Mouse (Mus musculus) thymus, adult 18-20 months (tissue): ENCODE results near the gene Camkmt.

ENCODE experiments used
- DNase-seq, 2 experiments: peaks; one replicate each; pipeline ENCODE4 v3.0.0; 2022; ENCODE audit warnings: mixed read lengths in 2 of 2

The Camkmt gene

DNA sequence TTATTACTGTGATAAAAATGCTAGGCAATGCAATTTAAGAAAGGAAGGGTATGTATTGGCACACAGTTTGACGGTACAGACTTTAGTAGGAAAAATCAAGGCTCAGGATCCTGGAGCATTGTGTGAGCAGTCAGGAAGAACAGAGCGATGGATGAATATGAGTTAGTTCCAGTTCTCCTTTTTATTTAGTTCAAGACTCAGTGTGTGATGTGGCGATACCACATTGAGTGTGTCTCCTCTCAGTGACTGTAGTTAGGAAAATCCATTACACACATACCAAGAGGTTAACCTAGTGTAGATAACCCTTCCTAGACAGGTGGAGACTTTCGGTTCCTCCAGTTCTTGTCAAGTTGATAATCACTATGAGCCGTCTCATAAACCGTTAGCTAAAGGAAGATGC, 1.4 kb downstream of the Camkmt start:
- no peak for DNase-seq

DNA sequence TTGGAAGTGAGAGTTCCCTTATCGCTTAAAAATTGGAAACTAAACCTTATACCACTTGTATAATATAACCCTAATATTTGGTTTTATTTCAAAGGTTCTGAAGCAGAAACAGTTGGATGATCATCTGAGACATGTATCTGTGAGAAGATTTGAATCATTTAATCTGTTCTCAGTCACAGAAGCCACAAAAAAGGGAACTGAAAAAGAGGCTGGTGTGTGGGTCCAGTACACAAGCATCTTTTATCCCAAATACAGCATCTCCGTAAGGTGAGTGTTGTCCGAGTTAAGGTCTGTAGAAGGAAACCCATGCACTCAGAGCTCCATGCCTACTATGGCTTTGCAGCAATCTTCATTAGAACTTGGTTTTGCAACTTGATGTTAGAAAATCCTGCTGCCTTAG, 6.0 kb downstream of the Camkmt start:
- no peak for DNase-seq

GRCm38 (mm10) chr17:85098677-85099323, 8.4 kb downstream of the Camkmt start:
- no peak for DNase-seq

DNA sequence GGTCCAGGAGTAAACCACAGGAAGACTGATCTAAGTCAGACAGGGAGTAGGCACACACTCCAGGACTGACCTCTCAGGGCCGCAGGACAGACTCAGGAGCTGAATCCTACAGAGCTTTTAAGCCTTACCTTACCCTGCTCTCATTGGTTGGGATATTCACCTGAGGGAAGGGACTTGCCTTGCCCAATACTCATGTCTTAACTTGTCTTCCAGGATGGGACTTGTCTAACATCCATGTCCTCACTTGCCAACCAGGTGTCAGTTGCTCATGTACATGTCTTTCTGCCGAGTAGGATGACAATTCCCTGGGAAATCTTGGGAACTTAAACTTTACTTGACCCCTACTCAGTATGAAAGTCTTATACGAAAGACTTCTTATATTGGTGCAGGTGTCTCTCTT, 9.9 kb downstream of the Camkmt start:
- DNase-seq, result no peak

GRCm38 (mm10) chr17:85101751-85102150, 11.4 kb downstream of the Camkmt start:
- DNase-seq, result no peak

GRCm38 (mm10) chr17:85103310-85103709, 13.0 kb downstream of the Camkmt start:
- no peak for DNase-seq

- no peak for DNase-seq
Measured at GRCm38 (mm10) chr17:85110640-85111039, 20.3 kb downstream of the Camkmt start.

DNA sequence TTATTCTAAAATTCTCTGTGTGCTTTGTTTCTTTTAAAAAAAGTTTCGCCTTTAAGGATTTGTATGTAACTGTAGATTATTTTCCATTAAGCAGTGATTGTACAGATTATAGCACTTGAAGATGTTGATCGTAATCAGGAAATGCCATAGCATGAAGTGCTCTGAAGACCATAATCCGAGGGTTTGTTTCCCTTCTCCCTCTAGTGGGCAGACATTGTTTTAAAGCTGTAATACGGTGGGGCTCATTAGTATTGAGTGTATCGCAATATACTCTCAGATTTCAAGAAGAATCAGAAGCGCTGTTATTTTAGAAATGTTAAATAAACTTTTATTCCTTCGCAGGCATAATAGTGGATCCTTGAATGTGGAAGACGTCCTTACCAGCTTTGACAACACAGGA, 23.1 kb downstream of the Camkmt start:
- no peak for DNase-seq

GRCm38 (mm10) chr17:85116643-85117042, 26.3 kb downstream of the Camkmt start:
- no peak for DNase-seq

DNA sequence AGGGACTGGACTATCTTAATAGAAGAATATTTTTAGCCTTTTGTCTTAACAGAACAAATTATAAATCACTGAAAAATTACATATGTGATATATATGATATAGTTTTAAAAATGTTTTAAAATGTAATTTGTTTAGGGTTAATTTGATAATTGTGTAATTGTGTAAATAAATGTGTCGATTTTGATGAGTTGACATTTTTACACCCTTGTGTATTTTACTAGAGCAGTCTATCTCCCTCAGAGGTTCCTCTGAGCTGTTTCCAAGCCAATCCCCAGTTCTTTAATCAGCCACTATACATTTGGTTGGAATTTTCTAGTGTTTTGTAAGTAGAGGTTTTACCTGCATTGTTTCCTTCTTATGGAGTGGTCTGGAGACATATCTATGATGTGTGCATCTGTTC, 48.0 kb downstream of the Camkmt start:
- DNase-seq, result no peak

- DNase-seq, result no peak
Measured at GRCm38 (mm10) chr17:85141621-85142020, 51.3 kb downstream of the Camkmt start.

DNA sequence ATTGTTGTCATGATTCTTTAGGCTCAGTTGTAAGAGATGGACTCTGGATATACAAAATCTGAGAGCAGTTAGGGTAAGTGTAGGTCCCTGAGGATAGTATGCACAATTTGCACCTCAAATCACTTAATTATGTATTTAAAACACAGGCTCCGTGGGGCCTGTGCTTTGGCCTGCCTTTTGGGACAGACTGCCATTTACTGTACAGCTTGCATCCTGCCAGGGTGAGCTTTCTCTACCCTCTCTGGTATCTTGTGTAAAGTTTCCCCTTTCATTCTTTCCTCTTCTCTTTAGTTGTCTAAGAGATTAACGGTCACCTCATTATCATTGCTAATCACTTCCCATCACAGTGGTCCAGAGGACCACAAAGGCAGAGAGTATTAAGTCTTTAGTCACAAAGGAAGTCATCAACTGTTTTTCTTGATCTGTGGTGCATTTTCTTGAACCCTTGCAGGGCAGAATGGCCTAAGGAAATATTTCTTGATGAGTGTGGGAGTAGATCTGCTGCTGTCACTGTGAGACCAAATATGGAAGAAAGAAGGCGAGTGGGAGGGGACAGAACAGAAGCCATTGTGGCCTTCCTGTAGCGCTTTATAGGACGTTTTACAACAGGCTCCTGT, 52.3 kb downstream of the Camkmt start:
- no peak for DNase-seq

DNA sequence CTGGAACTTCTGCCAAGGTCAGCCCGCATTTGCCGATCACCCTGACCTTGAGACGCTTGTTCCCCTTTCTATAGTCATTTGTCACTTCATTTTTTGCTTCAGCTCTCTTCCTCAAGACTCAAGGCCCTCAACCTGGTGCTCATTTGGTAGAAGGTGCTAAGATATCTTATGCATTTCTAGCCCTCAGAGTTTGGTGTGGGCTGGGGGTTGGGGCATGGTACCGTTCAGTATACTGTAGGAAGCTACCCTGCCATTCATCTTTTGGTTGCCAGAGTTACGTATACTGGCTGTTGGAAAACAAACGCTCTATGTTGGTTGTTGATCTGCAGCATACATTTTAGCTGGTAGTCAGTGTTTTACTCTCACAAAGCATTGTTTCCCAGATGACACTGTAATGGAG, 53.8 kb downstream of the Camkmt start:
- DNase-seq, result no peak

DNA sequence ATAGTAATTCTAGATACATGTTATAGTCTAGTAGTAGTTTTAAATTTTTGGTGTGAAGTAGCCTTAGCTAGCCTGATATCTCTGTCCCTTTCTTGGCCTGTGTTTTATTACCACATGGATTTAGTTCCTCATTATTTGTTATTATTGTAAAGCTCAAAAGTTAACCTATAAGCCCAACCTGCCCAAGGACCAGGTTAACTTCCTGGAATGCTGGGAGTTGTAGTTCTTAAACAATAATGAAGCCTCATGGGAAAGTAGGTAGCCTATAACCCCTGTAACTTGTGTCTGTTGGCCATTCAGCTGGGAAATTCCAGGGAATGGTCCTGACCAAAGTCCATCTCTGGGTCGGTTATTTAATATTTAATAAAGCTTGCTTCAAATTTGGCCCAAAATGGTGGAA, 58.0 kb downstream of the Camkmt start:
- DNase-seq, result no peak

DNA sequence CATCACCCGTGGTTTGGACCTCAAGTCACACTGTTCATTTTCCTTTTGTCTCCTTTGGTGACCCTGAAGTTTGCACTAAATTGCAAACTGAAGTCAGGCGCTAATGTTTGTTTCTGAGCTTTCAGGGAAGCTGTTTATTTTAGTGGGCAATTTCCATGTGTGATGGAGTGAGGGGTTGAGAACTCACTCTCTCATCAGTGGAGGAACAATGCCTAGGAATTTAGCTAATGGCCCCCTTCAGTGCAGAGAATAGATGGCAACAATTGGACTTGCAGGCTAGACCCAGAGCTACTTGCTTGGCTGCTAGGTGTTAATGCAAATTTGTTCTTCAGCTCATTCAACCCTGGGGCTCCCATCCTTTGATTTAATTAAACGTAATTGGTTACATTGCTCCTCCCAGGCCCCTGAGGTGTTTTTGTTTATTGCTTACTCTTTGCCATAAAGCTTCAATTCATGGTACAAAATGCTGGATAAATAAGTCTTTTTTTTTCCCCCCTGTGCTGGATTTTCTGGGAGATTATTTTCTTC, 58.9 kb downstream of the Camkmt start:
- no peak for DNase-seq

DNA sequence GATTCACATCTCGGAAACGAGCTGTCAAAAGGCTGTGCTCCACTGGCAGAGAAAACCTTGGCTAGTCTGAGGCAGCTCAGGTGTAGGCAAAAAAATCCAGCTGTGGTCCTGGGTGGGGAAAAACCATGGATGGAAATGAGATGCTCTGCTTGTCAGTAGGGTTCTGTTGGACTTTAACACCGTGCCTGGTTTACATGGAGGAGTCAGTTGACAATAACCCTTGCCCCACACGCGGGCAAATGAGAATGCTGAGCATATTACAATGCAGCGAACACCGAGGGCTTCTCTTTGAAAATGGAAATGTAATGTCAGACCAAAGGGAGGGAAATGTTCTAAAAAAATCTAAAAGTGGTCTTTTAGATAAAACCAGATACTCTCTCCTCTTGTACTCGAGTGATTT, 60.9 kb downstream of the Camkmt start:
- DNase-seq, result no peak

DNA sequence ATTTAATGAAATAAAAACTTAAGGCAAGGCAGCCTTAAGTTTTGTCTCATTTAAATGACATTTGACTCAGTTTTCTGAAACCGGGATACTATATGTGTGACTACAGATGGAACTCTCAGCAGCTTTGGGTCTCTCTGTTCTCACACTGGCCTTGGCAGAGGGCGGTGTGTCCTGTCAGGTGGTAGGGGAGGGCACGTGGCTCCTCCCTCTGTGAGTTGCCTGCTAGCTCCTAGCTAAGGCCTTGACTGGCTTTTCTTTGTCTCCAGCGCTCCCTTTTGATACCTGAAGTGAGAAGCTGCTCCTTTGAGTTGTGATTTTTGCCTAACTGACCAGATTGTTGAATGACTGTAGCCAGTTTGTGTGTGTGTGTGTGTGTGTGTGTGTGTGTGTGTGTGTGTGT, 67.8 kb downstream of the Camkmt start:
- DNase-seq, result no peak

GRCm38 (mm10) chr17:85159526-85159925, 69.2 kb downstream of the Camkmt start:
- no peak for DNase-seq

DNA sequence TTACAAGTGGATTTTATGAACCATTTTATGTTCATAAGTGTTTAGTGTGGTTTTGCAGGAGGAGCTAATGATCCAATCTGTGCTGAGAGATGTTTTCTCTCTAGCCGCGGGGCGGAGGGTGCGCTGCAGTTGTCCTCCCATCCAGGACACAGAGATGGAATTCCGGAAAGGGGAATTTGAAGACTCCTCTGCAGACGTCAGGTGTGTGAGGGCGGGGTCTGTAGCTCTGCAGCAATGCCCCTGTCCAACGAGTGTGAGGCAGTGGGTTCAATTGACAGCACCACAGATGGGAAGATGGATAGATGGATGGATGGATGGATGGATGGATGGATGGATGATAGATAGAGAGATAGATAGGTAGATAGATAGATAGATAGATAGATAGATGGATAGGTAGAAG, 70.4 kb downstream of the Camkmt start:
- no peak for DNase-seq

DNA sequence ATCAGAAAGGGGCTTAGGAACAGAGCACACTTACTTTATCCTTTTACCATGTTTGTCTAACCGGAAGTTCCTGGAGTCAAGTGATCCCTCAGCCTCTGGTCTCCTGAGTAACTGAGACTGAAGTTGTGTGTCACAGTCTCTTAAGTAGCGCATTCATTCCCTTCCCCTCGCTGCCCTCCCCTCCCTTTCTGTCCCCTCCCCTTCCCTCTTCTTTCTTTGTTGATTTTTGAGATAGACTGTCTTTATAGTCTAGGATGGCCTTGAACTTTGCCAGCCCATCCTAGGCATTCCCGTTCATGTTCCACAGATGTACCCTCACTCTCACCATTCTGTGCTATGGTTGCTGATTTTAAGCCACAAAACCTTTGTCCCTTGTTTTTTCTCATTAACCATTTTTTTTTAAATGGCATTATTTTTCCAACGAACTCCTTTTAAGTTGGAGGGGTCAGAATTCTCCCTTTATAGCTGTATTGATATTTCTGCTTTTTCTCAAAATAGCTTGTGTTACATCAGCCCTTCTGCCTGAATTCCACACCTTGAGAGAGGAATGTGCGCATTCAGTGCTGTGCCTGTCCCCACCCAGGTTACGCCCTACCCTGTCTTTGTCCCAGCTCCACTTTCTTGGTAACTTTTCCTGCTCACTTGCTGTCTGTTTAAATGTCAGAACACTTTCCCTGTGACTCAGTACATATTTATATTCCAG, 72.4 kb downstream of the Camkmt start:
- no peak for DNase-seq

DNA sequence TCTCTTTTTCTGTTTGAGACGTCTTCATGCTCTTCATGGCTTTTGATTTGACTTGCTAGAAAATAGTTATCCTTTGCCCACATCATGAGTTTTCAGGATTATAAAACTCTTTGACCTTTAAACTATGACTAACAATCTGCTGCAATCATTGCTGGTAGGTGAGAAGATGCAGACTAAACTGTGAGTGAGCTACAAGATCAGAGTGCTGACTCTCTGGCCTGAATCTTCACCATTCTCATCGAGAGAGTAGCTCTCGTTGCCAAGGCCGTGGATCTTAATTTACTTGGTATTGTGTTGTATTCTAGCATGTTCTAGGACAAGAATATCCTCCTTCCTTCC, 72.9 kb downstream of the Camkmt start:
- no peak for DNase-seq

- DNase-seq, result no peak
Measured at GRCm38 (mm10) chr17:85168761-85169160, 78.4 kb downstream of the Camkmt start.

GRCm38 (mm10) chr17:85170541-85171255, 80.3 kb downstream of the Camkmt start:
- no peak for DNase-seq

DNA sequence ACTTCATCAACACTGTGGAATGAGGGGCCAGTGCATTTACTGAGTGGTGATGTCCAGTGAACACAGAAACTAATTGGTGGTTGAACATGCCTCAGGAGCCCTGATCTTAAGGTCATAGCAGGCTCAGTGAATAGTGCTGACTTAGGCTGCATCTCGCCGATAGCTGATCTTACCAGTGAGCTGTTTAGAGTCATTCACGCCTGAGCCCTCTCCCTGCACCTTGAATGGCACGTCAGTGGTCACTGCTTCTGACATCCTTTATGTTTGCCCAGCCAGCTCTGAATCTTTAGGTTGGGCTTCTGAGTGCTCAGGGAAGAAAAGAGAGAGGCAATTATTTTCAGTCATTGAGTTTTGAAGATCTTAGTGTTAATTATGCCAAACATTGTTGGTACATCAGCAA, 81.6 kb downstream of the Camkmt start:
- DNase-seq, result no peak
